Mouse (Mus musculus) hindbrain, embryonic 13.5 days (tissue): Measurements from ENCODE around the gene Lars2. TPM values are rescaled to one million over a fixed set of nuclear protein-coding genes. Genes with fewer than 3 reads are reported as not detected.
A peak's percentile ranks its signal among the peaks of the same experiment; 100 is the strongest.
"Not testable (repeated sequence)": the region's sequence is repeated elsewhere in the genome, so short reads cannot be mapped to it uniquely, and the experiment has no call there.

Experiments used
- ATAC-seq: fragments of 200-750 bp; cut with Nextera tagmentation; 2 replicates; pipeline ENCODE4 v1.8.0; 2017; ENCODE audit warnings: moderate TSS enrichment; ENCODE audit not compliant: low FRiP score
- H3K27ac ChIP-seq: fragments of 300-500 bp; sonication (generic); 2 replicates; pipeline ENCODE4 v1.5.1; 2015; ENCODE audit warnings: inconsistent platforms, mild to moderate bottlenecking, moderate library complexity
- H3K27me3 ChIP-seq: fragments of 300-500 bp; sonication (generic); 2 replicates; pipeline ENCODE4 v1.6.1; 2015; ENCODE audit warnings: mild to moderate bottlenecking, inconsistent platforms
- H3K36me3 ChIP-seq: fragments of 300-500 bp; sonication (generic); 2 replicates; pipeline ENCODE4 v1.6.1; 2015; ENCODE audit warnings: mild to moderate bottlenecking, inconsistent platforms
- H3K4me1 ChIP-seq: fragments of 300-500 bp; sonication (generic); replicated peaks from 2 replicates; pipeline ENCODE4 v1.6.1; 2015; ENCODE audit warnings: inconsistent platforms
- H3K4me2 ChIP-seq: fragments of 300-500 bp; sonication (generic); 2 replicates; pipeline ENCODE4 v1.6.1; 2015; ENCODE audit warnings: inconsistent platforms, mild to moderate bottlenecking, moderate library complexity
- H3K4me3 ChIP-seq: fragments of 300-500 bp; sonication (generic); 2 replicates; pipeline ENCODE4 v1.5.1; 2015; ENCODE audit warnings: mild to moderate bottlenecking, inconsistent platforms
- H3K9ac ChIP-seq: fragments of 300-500 bp; sonication (generic); 2 replicates; pipeline ENCODE4 v1.6.1; 2015; ENCODE audit warnings: mild to moderate bottlenecking, inconsistent platforms
- H3K9me3 ChIP-seq: fragments of 300-500 bp; sonication (generic); 2 replicates; pipeline ENCODE4 v1.6.1; 2016; ENCODE audit warnings: inconsistent platforms
- WGBS: fragments of 180-500 bp; shearing (Covaris S2); methylation state at CpG from one replicate; pipeline ENCODE4 v1.1.7; 2015; 5-methylcytosine and 5-hydroxymethylcytosine counted together
- polyA plus RNA-seq: library from polyadenylated mRNA; unstranded; fragments of >200 nt; fragmentation: Nextera tagmentation; extraction: Ambion mirVana; gene quantifications from 2 replicates; pipeline ENCODE4 v1.2.1, GENCODE M21; 2015

The Lars2 gene
- polyA plus RNA-seq, 1 experiment from 2014 or later, result 924 TPM

DNA sequence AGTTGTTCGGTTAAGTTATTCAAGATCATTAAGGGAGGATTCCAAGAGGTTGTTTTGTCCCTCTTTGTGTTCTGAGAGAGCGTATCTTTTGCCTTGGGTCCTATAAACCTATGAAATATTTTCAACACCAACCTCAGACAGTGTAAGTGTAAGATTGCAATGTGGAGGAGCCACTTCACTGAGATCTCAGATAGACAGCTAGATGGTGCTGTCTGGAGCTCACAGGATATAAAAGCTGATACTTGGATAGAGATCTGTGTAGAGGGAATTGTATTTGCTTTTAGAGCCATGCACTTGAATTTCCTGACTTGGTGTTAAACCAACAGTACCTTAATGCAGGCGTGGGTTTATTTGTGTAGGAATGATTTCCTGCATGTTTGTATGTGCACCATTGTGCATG lies 35.5 kb downstream of the Lars2 start:
- no peak for ATAC-seq
- no peaks in the 10 kb centered on the region for H3K27me3 ChIP-seq
- 93% methylated on average over 3 of the region's 3 CpGs for WGBS
- H3K27ac ChIP-seq, result no peak overlapping the region
- no peaks in the 10 kb centered on the region for H3K4me1 ChIP-seq
- no peak overlapping the region for H3K4me2 ChIP-seq
- H3K9ac ChIP-seq, result no peak overlapping the region
- H3K9me3 ChIP-seq, result no peaks in the 10 kb centered on the region
- no peak overlapping the region for H3K4me3 ChIP-seq
- no peaks in the 10 kb centered on the region for H3K36me3 ChIP-seq

DNA sequence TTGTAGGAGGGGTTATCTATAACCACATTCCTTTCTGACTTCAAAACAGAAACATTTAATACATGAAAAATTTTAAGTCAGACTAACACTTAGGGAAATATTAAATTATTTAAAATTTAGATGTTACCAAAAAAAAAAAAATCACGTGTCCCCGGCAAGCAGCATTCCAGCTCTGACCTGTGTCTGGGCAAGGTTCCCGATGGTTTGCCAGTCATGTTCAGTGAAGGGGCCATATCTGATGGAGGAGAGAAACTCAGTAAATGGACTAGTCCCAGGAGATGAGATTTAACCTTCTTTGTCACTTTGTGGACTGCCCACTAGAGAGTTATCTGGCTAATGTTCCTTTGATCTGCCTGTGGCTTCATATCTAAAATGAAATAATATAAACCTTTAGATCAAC lies 36.3 kb downstream of the Lars2 start:
- no peak overlapping the region for H3K4me2 ChIP-seq
- WGBS, result 91% methylated on average over 3 of the region's 3 CpGs
- H3K4me1 ChIP-seq, result no peaks in the 10 kb centered on the region
- no peaks in the 10 kb centered on the region for H3K36me3 ChIP-seq
- H3K9ac ChIP-seq, result no peak overlapping the region
- H3K27me3 ChIP-seq, result no peaks in the 10 kb centered on the region
- no peaks in the 10 kb centered on the region for H3K9me3 ChIP-seq
- no peak overlapping the region for H3K4me3 ChIP-seq
- no peak overlapping the region for H3K27ac ChIP-seq
- no peak for ATAC-seq

DNA sequence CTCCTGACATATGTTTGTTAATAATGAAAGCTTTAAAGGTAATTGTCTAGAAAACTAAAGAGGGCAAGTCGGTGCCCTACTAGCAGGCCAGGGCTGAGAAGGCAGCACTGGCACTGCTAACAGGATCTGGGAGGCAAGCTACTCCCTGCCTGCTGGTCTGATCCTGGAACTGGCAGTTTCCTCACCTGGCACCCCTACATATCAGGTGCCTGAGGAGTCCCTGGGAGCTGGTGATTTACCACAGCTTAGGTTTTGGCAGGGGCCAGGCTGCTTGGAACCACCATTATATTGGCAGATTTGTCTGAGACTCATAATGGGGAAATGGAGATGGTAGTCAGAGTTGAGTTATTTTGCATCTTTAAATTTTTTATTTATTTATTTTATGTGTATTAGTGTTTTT lies 38.5 kb downstream of the Lars2 start:
- Histone ChIP-seq H3K4me1 (no peaks in the 10 kb centered on the region), H3K27me3 (no peaks in the 10 kb centered on the region), H3K36me3 (no peaks in the 10 kb centered on the region), H3K27ac (no peak overlapping the region), H3K9me3 (no peaks in the 10 kb centered on the region), H3K9ac (no peak overlapping the region), H3K4me3 (no peak overlapping the region), H3K4me2 (no peak overlapping the region)
- 83% methylated on average over 1 of the region's 1 CpGs for WGBS
- no peak for ATAC-seq

DNA sequence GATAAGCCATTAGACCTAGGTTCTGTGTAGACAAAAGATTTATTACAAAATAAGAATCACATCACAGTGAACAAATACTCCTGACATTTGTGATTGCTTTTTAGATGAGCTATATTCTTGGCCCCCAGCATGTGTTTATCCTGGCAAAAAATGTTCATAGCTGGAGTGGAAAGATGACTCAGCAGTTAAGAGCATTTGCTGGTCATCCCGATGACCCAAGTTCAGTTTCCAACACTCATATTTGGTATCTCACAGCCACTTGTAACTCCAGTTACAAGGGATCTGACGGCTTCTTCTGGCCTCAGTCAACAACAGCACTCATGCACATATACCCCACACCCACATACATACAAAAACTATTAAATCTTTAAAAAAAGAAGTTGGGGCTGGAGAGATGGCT lies 42.0 kb downstream of the Lars2 start:
- H3K4me3 ChIP-seq, result no peak overlapping the region

DNA sequence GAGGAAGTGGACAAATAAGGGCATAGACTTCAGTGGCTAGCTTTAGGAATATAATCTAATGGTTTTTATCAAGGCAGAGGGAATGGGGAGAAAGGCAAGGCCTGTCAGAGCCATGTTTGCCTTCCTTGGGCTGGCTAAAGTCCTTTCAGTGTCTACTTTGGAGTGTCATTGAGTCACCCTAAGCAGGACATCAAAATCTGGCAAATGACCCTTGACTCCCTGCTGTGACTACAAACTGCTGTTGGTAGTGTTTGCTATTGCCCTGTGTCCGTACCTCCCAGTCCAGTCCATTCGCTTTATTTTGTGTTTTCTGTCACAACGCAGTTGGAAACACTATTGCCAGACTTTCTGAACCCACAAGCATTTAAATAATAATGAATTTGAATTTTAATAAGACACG lies 63.1 kb downstream of the Lars2 start:
- WGBS, result 91% methylated on average over 4 of the region's 4 CpGs
- no peak for ATAC-seq
- peaks cover 17% of the 10 kb centered on the region for H3K36me3 ChIP-seq

More for the DNA sequence above, 42.0 kb downstream of the Lars2 start:
- Histone ChIP-seq H3K9ac (no peak overlapping the region), H3K27me3 (no peaks in the 10 kb centered on the region), H3K4me2 (no peak overlapping the region), H3K9me3 (no peaks in the 10 kb centered on the region), H3K36me3 (peaks cover 27% of the 10 kb centered on the region), H3K27ac (no peak overlapping the region), H3K4me1 (no peaks in the 10 kb centered on the region)
- 90% methylated on average over 2 of the region's 2 CpGs for whole genome bisulfite sequencing
- ATAC-seq, result no peak

DNA sequence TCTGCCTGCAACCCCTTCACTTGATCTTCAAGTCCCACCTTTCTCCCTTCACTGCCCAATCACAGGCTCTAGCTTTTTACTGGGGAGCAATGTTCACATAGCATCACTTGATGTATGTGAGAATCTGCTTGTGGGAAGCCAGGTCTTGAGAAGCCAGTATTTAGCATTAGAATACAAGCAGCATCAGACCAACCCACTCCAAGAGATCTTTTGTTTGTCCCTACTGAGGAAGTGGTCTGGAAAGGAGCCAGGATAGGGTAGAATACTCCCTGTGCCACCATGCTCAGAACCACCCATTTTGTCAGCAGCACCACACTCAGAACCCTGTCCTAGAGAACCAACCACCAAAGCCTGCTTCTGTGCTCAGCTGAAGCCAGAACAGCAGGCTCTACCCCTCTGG lies 64.2 kb downstream of the Lars2 start:
- no peaks in the 10 kb centered on the region for H3K27me3 ChIP-seq
- no peak overlapping the region for H3K4me2 ChIP-seq
- H3K27ac ChIP-seq, result 0 out of 2 replicates have a peak overlapping the region, but pooled peaks have one; percentile 37
- H3K4me1 ChIP-seq, result 0 out of 2 replicates have a peak, but pooled peaks cover 5% of the 10 kb centered on the region
- no peak overlapping the region for H3K9ac ChIP-seq
- ATAC-seq, result peak; percentile 54; the same call in 1 of the 2 replicates
- no peaks in the 10 kb centered on the region for H3K9me3 ChIP-seq
- peaks cover 19% of the 10 kb centered on the region for H3K36me3 ChIP-seq
- no peak overlapping the region for H3K4me3 ChIP-seq

More for the DNA sequence above, 63.1 kb downstream of the Lars2 start:
- Histone ChIP-seq H3K9me3 (no peaks in the 10 kb centered on the region), H3K4me3 (no peak overlapping the region), H3K4me1 (0 out of 2 replicates have a peak, but pooled peaks cover 5% of the 10 kb centered on the region), H3K9ac (no peak overlapping the region), H3K27me3 (no peaks in the 10 kb centered on the region), H3K4me2 (no peak overlapping the region), H3K27ac (no peak overlapping the region)

DNA sequence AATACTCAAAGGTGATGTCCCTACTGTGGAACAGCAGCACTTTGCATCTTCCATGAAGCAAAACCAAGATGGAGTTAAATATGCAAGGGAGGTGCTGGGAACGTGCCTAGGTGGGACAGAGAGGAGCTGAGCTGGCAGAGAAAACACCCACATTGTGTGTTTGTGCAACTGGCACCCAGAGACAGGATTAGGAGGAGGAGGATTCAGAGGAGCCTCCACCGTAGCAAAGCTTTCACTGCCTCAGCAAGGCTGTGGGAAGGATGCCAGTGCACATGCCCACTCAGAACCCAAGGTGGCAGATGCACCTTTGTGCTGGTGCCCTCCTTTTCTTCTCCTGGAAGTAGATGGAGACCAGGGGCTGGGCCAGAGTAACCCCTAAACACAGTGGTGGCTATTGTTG lies 71.5 kb downstream of the Lars2 start:
- no peaks in the 10 kb centered on the region for H3K4me1 ChIP-seq
- 88% methylated on average over 2 of the region's 2 CpGs for WGBS
- H3K27me3 ChIP-seq, result no peaks in the 10 kb centered on the region
- no peak for ATAC-seq
- H3K4me2 ChIP-seq, result no peak overlapping the region
- no peak overlapping the region for H3K9ac ChIP-seq
- no peak overlapping the region for H3K27ac ChIP-seq
- H3K4me3 ChIP-seq, result no peak overlapping the region
- peaks cover 30% of the 10 kb centered on the region for H3K36me3 ChIP-seq
- H3K9me3 ChIP-seq, result no peaks in the 10 kb centered on the region

DNA sequence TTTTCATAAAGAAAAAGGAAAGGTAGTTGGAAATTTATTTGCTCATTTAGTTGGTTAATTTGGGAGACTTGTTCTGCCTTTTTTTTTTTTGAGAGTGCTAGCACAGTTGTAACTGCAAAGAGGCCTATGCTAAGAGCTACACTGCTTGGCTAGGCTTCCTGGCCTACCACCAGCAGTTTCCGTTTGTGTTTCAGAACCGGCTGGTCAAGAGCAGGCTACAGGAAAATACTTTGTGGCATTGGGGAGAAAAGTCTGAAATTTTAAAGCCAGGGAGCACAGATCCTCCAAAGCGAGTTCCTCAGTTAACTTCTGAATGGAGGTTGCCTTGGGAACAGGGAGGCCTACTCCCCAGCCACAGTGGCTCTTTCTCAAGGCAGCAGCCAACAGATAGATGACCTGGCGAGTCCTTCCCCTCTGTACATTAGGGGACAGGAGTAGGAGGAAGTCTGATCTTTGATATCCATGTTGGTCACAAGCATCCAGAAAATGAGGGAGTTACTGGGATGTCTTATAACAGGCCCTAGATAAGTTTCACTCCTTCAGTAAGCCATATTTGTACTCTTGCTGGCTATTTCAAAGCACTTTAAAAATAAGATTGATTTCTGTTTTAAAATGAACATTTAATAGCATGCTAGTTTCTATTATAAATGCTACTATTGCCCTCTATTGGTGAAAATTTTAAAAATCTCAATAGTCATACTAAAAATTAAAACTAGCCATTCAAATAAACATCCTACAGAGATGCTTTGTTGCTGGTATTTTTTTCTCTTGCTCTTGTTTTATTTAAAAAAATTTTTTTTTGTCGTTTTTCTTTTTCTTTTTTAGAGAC lies 73.7 kb downstream of the Lars2 start:
- Histone ChIP-seq H3K4me2 (no peak overlapping the region), H3K4me3 (no peak overlapping the region), H3K36me3 (peaks cover 39% of the 10 kb centered on the region), H3K27ac (0 out of 2 replicates have a peak overlapping the region, but pooled peaks have one; percentile 1), H3K9ac (no peak overlapping the region), H3K9me3 (no peaks in the 10 kb centered on the region), H3K4me1 (no peaks in the 10 kb centered on the region), H3K27me3 (no peaks in the 10 kb centered on the region)
- 34% methylated on average over 5 of the region's 5 CpGs for WGBS
- no peak for ATAC-seq

DNA sequence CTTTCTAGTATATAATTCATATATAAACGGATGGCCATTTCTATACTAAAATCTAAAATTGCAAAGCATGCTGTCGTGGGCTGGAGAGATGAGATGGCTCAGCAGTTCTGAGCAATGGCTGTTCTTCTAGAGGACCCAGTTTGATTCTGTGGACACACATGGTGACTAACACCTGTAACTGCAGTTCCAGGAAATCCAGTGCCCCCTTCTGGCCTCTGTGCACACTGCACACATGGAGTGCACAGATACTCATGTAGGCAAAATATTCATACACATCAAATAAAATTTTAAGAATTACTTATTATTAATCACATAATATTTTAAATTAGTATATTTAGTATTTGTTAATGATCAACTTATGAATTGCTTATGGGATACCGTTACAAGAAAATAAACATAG lies 80.4 kb downstream of the Lars2 start:
- not testable (repeated sequence) for H3K27ac ChIP-seq, ATAC-seq, H3K9me3 ChIP-seq, H3K9ac ChIP-seq, H3K27me3 ChIP-seq, H3K36me3 ChIP-seq, H3K4me3 ChIP-seq, H3K4me1 ChIP-seq, H3K4me2 ChIP-seq
- WGBS, result 100% methylated on average over 3 of the region's 3 CpGs

DNA sequence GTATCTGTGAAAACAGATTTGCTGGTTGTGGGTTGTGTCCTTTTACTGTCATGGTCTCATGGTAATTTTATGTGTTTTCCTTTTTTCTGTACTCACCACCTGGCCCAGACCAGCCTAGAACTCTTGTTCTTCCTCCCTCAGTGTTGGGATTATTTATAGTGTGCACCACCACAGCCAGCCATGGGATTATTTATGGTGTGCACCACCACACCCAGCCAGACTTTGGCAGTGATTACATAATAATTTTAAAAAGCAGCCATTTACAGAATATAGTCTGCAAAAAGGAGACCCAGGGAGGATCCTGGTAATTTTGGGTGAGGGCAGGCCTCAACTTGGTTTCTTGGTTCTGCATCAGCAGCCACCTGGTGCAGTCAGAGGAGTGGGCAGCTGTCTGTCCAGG lies 81.9 kb downstream of the Lars2 start:
- H3K9me3 ChIP-seq, result no peaks in the 10 kb centered on the region
- no peaks in the 10 kb centered on the region for H3K27me3 ChIP-seq
- no peak overlapping the region for H3K27ac ChIP-seq
- no peak overlapping the region for H3K4me3 ChIP-seq
- H3K4me1 ChIP-seq, result no peaks in the 10 kb centered on the region
- no peak for ATAC-seq
- no peak overlapping the region for H3K9ac ChIP-seq
- H3K4me2 ChIP-seq, result no peak overlapping the region
- H3K36me3 ChIP-seq, result peaks cover 22% of the 10 kb centered on the region

DNA sequence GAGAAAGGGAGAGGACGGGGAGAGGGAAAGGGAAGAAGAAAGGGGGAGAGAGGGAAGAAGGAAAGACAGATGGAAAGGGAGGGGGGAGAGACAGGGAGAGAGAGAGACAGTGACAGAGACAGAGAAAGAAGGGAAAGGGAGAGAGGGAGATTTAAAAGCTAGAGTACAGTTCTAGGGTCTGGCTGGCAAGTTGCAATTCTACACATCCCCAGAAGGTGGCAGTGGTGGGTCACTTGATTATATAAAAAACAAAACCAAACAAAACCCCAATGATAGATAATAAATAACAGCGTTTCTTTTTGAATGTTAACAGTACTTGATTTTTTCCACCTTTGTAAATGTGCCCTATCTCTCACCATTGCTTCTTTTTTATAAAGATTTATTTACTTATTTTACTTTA lies 83.4 kb downstream of the Lars2 start:
- H3K36me3 ChIP-seq, result peaks cover 30% of the 10 kb centered on the region
- H3K27me3 ChIP-seq, result no peaks in the 10 kb centered on the region
- no peak overlapping the region for H3K27ac ChIP-seq
- no peak overlapping the region for H3K4me2 ChIP-seq
- no peak overlapping the region for H3K9ac ChIP-seq
- no peaks in the 10 kb centered on the region for H3K4me1 ChIP-seq
- H3K4me3 ChIP-seq, result no peak overlapping the region
- no peak for ATAC-seq
- no peaks in the 10 kb centered on the region for H3K9me3 ChIP-seq
- 54% methylated on average over 2 of the region's 2 CpGs for WGBS

DNA sequence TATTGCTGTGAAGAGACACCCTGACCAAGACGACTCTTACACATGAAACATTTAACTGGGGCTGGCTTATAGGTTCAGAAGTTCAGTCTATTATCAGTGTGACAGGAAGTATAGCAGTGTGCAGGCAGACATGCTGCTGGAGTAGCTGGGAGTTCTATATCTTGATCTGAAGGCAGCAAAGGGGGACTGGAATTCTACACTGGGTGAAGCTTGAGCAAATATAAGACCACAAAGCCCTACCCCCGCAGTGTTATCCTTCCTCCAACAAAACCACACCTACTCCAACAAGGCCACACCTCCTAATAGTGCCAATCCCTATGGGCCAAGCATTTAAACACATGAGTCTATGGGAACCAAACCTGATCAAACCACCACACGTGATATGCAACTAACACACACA lies 85.0 kb downstream of the Lars2 start:
- no peaks in the 10 kb centered on the region for H3K27me3 ChIP-seq
- H3K36me3 ChIP-seq, result peaks cover 43% of the 10 kb centered on the region
- H3K9me3 ChIP-seq, result no peaks in the 10 kb centered on the region
- no peak overlapping the region for H3K4me3 ChIP-seq
- no peaks in the 10 kb centered on the region for H3K4me1 ChIP-seq
- H3K4me2 ChIP-seq, result no peak overlapping the region
- 78% methylated on average over 3 of the region's 3 CpGs for WGBS
- no peak overlapping the region for H3K27ac ChIP-seq
- ATAC-seq, result no peak
- no peak overlapping the region for H3K9ac ChIP-seq
